Mouse (Mus musculus) intestine, embryonic 15.5 days (tissue): ENCODE measurements around the gene Cfap74. TPM values are rescaled to one million over a fixed set of nuclear protein-coding genes. Genes with fewer than 3 reads are reported as not detected.

Experiments
- ATAC-seq: fragments of 200-750 bp; cut with Nextera tagmentation; 2 replicates; pipeline ENCODE4 v1.8.0; 2017; ENCODE audit warnings: moderate TSS enrichment, moderate library complexity
- H3K27ac ChIP-seq: fragments of 300-500 bp; sonication (generic); 2 replicates; pipeline ENCODE4 v1.5.1; 2015; ENCODE audit warnings: mild to moderate bottlenecking, inconsistent platforms
- H3K27me3 ChIP-seq: fragments of 300-500 bp; sonication (generic); replicated peaks from 2 replicates; pipeline ENCODE4 v1.6.1; 2015; ENCODE audit warnings: inconsistent platforms
- H3K36me3 ChIP-seq: fragments of 300-500 bp; sonication (generic); 2 replicates; pipeline ENCODE4 v1.6.1; 2015; ENCODE audit warnings: inconsistent platforms
- H3K4me1 ChIP-seq: fragments of 300-500 bp; sonication (generic); replicated peaks from 2 replicates; pipeline ENCODE4 v1.6.1; 2015; ENCODE audit warnings: inconsistent platforms
- H3K4me2 ChIP-seq: fragments of 300-500 bp; sonication (generic); replicated peaks from 2 replicates; pipeline ENCODE4 v1.6.1; 2015; ENCODE audit warnings: mild to moderate bottlenecking, inconsistent platforms
- H3K4me3 ChIP-seq: fragments of 300-500 bp; sonication (generic); replicated peaks from 2 replicates; pipeline ENCODE4 v1.5.1; 2015; ENCODE audit warnings: inconsistent platforms
- H3K9ac ChIP-seq: fragments of 300-500 bp; sonication (generic); 2 replicates; pipeline ENCODE4 v1.6.1; 2015; ENCODE audit warnings: inconsistent platforms
- H3K9me3 ChIP-seq: fragments of 300-500 bp; sonication (generic); 2 replicates; pipeline ENCODE4 v1.6.1; 2016; ENCODE audit warnings: inconsistent platforms
- WGBS: fragments of 180-500 bp; shearing (Covaris S2); methylation state at CpG from one replicate; pipeline ENCODE4 v1.1.7; 2015; 5-methylcytosine and 5-hydroxymethylcytosine counted together
- polyA plus RNA-seq: library from polyadenylated mRNA; unstranded; fragments of >200 nt; fragmentation: Nextera tagmentation; extraction: Ambion mirVana; gene quantifications from 2 replicates; pipeline ENCODE4 v1.2.1, GENCODE M21; 2015

Cfap74 gene
- 1.2 and 2.3 TPM in 2 replicates for polyA plus RNA-seq

DNA sequence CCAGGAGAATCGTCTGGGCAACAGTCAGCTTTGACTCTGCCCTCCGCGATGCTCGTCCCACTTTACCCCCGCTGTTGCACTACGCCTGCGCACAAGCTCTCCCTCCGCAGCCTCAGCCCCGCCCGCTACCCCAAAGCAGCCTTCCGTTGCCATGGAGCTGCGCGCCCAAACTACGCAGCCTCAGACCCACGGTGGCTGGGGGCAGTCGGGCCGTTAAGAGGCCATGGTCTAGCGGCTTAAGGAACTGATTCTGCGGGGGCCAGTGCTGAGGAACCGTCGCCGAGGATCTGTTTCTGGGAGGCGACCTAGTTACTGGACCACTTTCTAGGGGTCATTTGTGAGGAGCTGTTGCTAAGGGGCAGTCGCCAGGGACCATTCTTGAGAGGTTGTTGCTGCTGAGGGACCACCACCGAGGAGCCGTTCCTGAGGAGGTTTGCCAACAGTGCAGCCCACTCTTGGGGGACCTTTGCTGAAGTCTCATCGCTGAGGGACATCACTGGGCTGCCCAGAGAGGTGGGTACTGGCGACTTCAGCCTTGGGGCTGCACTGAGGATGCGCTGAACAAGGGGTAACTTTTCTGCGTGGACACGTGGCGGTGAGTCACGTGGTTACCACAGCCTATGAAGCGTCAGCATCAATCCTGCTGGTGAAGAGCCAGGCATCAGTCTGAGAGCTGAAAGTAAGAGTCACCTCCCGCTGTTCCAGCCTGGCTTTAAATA lies at the start of gene Cfap74:
Gene Cfap74, plus strand, starts transcription at position 133 of the 719 bp plus-strand sequence.
- ATAC-seq = peak; percentile 96
- Histone ChIP-seq H3K9me3 (no peaks in the 10 kb centered on the region), H3K4me2 (peak within 1 kb of the TSS; percentile 87), H3K36me3 (no peaks in the 10 kb centered on the region), H3K9ac (peak within 1 kb of the TSS; percentile 42), H3K4me1 (peaks cover 6% of the 10 kb centered on the region; the same call in 1 of the 2 replicates), H3K4me3 (peak within 1 kb of the TSS; percentile 50), H3K27ac (no peak within 1 kb of the TSS), H3K27me3 (0 out of 2 replicates have a peak, but pooled peaks cover 2% of the 10 kb centered on the region)
- WGBS = under 1% methylated on average over 35 of the region's 35 CpGs

DNA sequence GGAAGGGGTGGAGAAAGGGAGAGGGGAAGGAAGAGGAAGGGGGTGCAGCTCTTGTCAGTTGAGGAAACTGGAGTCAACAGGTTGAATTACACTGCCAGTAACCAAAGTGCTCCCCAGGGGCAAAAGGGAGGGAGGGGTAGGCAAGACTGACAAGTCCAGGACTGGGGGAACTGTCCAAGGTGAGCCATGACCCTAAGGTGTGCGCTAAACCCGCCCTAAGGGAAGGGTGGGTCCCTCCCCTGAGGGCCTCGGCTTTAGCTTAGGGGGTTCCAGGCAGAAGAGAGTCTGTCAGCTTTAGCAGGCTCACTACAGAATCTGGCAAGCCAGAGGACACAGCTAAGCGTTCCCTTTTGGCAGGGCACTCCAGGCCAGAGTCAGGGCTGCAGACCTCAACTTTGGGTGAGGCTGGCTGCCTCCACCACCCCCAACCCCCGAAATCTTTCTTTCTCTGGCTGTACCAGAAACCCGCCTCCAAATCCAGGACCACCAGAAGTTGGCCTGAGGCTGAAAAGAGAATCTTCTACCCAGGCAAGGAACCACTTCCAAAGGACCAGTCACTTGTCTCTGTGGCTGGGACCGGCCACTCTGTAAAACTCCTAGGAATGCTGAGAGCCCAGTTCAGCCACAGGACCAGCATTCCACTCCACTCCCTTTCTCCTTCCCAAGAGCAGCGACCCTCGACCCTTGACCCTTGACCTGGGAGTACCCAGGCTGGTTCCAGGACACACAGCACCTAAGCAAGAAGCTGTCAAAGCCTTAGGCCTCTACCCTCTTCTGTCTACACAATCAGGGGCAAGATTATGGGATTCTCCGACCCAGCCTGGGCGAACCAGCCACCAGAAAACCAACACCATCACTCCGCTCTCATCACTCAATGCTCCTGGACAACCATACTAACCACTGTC lies 49.2 kb upstream of the Cfap74 start:
- Histone ChIP-seq H3K4me3 (peak overlapping the region; percentile 51), H3K27ac (no peak overlapping the region), H3K27me3 (peaks cover 40% of the 10 kb centered on the region), H3K9me3 (no peaks in the 10 kb centered on the region), H3K9ac (no peak overlapping the region), H3K36me3 (no peaks in the 10 kb centered on the region), H3K4me2 (peak overlapping the region; percentile 63), H3K4me1 (peaks cover 2% of the 10 kb centered on the region; the same call in 1 of the 2 replicates)
- 39% methylated on average over 12 of the region's 12 CpGs for WGBS
- ATAC-seq = no peak

DNA sequence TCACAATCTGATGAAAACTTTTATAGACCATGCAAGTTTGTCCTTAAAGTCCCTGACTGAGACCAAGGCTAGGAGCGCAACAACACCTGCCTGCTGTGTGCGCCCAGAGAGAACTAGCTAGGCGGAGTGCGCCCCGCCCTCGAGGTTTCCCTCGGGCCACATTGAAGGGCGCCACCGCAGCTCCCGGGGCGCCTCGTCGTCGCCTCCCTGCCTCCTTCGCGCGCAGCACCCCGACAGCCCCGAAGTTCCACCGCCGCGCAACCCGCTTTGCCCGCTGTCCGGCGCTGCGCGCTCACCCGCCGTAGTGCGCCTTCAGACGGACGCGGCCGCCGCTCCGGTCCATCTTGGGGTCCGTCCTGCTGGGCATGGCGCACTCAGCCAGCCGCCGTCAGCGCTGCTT lies 48.1 kb upstream of the Cfap74 start:
- H3K4me3 ChIP-seq = peak overlapping the region; percentile 51
- peak overlapping the region; percentile 63 for H3K4me2 ChIP-seq
- peak; percentile 71 for ATAC-seq
- H3K4me1 ChIP-seq = peaks cover 2% of the 10 kb centered on the region; the same call in 1 of the 2 replicates
- 1% methylated on average over 42 of the region's 42 CpGs for WGBS
- no peaks in the 10 kb centered on the region for H3K36me3 ChIP-seq
- peak overlapping the region; percentile 41 for H3K9ac ChIP-seq
- peak overlapping the region; percentile 85 for H3K27ac ChIP-seq
- peaks cover 40% of the 10 kb centered on the region for H3K27me3 ChIP-seq
- H3K9me3 ChIP-seq = no peaks in the 10 kb centered on the region

DNA sequence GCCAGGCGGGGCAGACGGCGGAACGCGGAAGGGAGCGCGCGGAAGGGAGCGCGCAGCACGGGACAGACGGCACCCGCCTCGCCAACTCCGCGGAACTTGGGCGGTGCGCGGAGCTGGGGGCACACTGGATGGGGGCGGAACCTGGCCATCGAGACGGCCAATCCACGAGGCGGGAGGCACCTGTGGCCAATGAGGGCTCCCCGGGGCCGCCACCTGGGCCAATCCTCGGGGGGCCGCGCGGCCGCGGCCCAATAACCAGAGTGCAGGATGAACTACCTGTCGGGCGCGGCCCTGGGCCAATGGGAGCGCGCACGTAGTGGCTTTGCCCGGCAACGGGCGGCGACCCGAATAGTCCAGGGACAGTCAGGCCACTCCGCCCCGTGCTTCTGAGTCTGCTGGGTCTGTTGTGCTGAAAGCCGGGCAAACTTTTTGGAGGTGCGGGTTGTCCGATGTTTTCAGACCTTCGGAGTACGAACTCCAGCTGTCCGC lies 47.6 kb upstream of the Cfap74 start, which contains the start of gene Prkcz:
Gene Prkcz, minus strand, starts transcription at position 59 of the 489 bp plus-strand sequence.
- no peaks in the 10 kb centered on the region for H3K9me3 ChIP-seq
- under 1% methylated on average over 51 of the region's 51 CpGs for WGBS
- H3K4me2 ChIP-seq = peak within 1 kb of the TSS; percentile 63
- peak within 1 kb of the TSS; percentile 85 for H3K27ac ChIP-seq
- peak; percentile 98 for ATAC-seq
- H3K36me3 ChIP-seq = no peaks in the 10 kb centered on the region
- peak within 1 kb of the TSS; percentile 50 for H3K9ac ChIP-seq
- H3K4me1 ChIP-seq = peaks cover 2% of the 10 kb centered on the region; the same call in 1 of the 2 replicates
- peaks cover 40% of the 10 kb centered on the region for H3K27me3 ChIP-seq
- peak within 1 kb of the TSS; percentile 51 for H3K4me3 ChIP-seq

DNA sequence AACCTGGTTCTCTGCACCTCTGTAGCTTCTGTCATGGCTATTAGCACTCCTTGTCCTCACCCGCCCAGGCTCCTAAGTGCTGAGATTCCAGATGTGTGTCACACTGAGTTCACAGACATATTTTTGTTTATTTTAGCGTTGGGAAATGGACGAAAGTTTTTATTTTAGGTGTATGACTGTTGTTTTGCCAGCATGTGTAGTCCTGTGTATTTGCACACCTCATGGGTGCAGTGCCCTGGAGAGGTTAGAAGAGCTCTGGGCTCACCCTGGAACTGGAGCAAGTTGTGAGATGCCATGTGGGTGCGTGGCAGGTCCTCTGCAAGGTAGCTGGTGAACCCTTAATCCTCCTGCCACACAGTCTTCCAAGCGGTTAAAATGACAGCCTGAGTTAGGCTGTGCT lies 46.5 kb upstream of the Cfap74 start:
- WGBS = 32% methylated on average over 5 of the region's 5 CpGs
- Histone ChIP-seq H3K27ac (no peak overlapping the region), H3K36me3 (no peaks in the 10 kb centered on the region), H3K9ac (no peak overlapping the region), H3K27me3 (peaks cover 40% of the 10 kb centered on the region), H3K4me3 (peak overlapping the region; percentile 51), H3K9me3 (no peaks in the 10 kb centered on the region), H3K4me2 (peak overlapping the region; percentile 63), H3K4me1 (peaks cover 9% of the 10 kb centered on the region)
- ATAC-seq = no peak

DNA sequence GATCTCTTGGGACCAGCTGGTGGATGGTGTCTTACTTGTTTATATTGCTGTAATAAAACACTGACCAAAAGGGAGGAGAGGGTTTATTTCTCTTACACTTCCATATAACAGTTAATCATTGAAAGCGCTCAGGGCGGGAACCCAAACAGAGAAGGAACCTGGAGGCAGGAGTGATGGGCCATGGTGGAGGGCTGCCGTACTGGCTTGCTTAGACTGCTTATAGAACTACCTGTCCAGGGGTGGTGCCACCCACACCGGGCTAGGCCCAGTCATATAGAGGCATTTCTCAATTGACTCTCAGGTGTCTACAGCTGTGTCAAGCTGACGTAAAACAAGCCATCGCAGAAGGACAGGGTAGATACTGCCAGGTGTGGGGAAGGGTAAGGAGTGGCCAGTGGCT lies 42.2 kb upstream of the Cfap74 start:
- H3K4me2 ChIP-seq = peak overlapping the region; percentile 30; the same call in 1 of the 2 replicates
- H3K27me3 ChIP-seq = peaks cover 10% of the 10 kb centered on the region
- H3K4me3 ChIP-seq = no peak overlapping the region
- ATAC-seq = peak; percentile 55
- H3K36me3 ChIP-seq = no peaks in the 10 kb centered on the region
- H3K27ac ChIP-seq = peak overlapping the region; percentile 41; the same call in 1 of the 2 replicates
- no peaks in the 10 kb centered on the region for H3K9me3 ChIP-seq
- H3K4me1 ChIP-seq = peaks cover 7% of the 10 kb centered on the region
- H3K9ac ChIP-seq = no peak overlapping the region
- WGBS = 35% methylated on average over 6 of the region's 6 CpGs

DNA sequence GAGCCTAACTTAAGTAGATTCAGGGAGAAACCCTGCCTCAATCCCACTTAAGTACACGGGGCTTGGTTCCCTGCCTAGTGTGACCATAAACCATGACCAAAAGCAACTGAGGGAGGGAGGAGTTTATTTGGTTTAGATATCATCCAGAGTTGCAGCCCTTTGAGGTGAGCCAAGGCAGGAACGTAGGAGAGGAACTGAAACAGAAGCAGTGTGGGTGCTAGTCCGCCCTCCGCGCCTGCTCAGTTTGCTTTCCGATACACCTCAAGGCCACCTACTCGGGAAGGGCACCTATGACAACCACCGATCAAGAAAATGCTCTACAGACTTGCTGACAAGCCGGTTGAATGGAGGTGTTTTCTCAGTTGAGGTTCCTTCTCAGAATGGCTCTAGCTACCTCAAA lies 41.3 kb upstream of the Cfap74 start:
- Histone ChIP-seq H3K9me3 (no peaks in the 10 kb centered on the region), H3K27me3 (0 out of 2 replicates have a peak, but pooled peaks cover under 1% of the 10 kb centered on the region), H3K4me3 (no peak overlapping the region), H3K4me2 (0 out of 2 replicates have a peak overlapping the region, but pooled peaks have one; percentile 1), H3K27ac (no peak overlapping the region), H3K36me3 (no peaks in the 10 kb centered on the region), H3K9ac (no peak overlapping the region), H3K4me1 (peaks cover 7% of the 10 kb centered on the region)
- ATAC-seq = no peak
- 57% methylated on average over 9 of the region's 9 CpGs for WGBS

DNA sequence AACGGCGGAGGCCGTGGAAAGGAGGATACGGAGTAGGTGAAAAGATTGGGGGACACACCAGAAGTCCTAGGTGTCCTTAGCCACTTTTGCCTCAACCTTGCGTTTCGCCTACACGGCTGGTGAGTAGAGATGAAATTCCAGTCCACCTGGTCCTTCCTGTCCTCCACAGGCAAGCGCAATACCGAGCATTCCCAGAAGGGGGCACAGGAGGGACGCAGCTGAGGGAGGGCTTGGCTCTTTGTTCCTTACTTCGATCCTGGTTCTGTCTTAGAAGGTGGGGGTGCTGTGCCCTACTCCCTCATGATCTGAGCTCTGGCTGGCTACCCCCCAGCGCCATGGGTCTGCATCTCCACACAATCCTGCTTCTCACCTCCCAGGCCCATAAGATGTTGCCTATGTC lies 40.3 kb upstream of the Cfap74 start:
- 31% methylated on average over 12 of the region's 12 CpGs for WGBS
- Histone ChIP-seq H3K4me1 (peaks cover 7% of the 10 kb centered on the region), H3K27ac (no peak overlapping the region), H3K4me2 (no peak overlapping the region), H3K4me3 (no peak overlapping the region), H3K27me3 (no peaks in the 10 kb centered on the region), H3K36me3 (no peaks in the 10 kb centered on the region), H3K9ac (no peak overlapping the region), H3K9me3 (no peaks in the 10 kb centered on the region)
- ATAC-seq = no peak

DNA sequence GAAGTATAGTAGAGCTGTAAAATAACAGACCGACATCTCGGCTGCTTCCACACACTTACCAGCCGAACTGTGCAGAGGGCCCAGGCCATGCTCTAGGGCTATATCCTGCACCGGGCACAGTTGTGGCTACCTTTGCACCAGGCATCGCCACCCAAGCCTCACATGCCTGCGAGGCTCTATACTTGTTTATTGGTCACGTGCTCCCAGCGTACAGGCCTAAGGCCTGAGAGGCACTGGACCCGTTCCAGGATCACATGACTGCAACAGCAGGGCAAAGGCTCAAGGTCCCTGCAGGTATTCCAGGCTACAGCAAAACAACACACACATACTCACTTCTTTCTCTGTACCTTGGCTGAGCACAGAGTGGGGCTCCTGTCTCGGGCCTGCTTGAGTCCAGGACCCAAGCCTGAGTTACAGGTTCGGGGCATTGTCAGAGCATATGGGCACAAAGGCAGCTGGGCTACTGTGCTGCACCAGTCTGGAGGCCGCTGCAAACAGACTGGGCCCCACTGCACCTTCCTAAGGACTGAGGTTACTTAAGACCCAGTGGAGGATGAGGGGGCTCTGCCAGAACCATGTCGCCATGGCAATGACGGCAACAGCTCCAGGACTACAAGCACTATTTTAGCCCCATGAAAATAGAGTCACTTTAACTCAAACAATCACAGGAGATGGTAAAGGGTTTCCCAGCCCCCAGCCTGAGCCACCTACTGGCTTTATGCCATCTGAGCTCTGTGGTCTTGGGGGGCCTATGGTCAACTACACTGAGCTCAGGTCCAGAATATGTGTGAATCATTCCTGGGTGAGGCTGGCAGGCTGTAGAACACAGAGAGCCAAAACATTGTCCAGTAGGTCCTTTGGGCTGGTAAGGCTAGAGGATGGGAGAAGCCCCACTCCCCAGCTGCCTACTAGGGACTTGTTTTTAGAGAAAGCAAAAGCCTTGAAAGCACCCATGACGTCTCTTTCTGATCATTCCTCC lies 38.0 kb upstream of the Cfap74 start:
- ATAC-seq = peak; percentile 76
- H3K27me3 ChIP-seq = no peaks in the 10 kb centered on the region
- H3K4me3 ChIP-seq = no peak overlapping the region
- no peaks in the 10 kb centered on the region for H3K36me3 ChIP-seq
- H3K4me2 ChIP-seq = no peak overlapping the region
- H3K27ac ChIP-seq = no peak overlapping the region
- 79% methylated on average over 15 of the region's 15 CpGs for WGBS
- no peaks in the 10 kb centered on the region for H3K9me3 ChIP-seq
- no peak overlapping the region; the same call in 1 of the 2 replicates for H3K9ac ChIP-seq
- peaks cover 7% of the 10 kb centered on the region for H3K4me1 ChIP-seq

DNA sequence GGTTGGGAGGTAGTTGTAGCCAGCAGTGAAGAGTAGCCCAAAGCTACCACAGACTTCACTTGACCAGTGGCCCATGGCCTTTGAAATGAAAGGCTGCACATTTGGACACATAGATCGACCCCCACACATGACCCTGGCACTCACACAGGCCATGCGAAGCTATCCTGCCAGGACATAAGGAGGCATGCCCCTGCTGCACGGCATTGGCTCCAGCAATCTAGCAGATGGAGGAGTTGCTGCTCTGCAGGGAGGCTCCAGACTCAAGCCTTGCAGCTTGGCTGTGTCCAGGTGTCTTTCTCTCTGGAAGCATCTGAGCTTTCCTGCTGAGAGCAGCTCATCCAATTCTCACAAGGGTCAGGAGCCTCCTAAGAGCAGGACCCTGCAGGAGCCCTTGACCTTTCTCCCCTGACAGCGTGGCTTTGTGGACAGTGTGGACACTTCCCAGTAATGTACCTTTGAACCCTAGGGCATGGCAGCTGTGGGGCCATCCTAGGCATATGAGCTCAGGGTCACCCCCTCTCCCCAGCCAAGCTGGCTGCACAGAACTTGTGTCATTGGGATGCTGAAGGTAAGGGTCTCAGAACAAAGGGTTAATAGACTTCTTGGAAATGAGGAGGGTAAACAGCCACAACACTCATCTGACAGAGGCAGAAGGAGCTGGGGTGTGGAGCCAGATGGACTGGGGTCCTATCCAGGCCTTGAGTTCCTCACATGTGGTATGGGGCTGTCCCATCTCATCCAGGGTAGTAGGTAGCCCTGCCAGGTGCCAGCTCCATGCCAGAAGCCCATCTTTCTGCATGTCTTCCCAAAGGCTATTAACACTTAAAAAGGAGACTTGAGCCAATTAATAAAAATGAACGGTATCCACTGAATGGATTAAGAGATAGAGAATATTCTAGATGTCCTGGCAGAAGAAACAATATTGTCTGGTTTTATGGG lies 36.9 kb upstream of the Cfap74 start:
- WGBS = 78% methylated on average over 5 of the region's 5 CpGs
- peaks cover 4% of the 10 kb centered on the region for H3K4me1 ChIP-seq
- ATAC-seq = no peak
- H3K4me2 ChIP-seq = no peak overlapping the region
- H3K36me3 ChIP-seq = no peaks in the 10 kb centered on the region
- no peak overlapping the region for H3K9ac ChIP-seq
- H3K27me3 ChIP-seq = no peaks in the 10 kb centered on the region
- no peak overlapping the region for H3K27ac ChIP-seq
- no peaks in the 10 kb centered on the region for H3K9me3 ChIP-seq
- H3K4me3 ChIP-seq = no peak overlapping the region
